Mouse (Mus musculus) intestine, embryonic 14.5 days (tissue): ENCODE measurements at regions not wholly inside any gene's neighbourhood (a gene's known extent, or its start where the extent isn't known, plus 50 kb on each side); places are given as distances from the start of the nearest gene placed in this dataset.
"Not testable (repeated sequence)": the region's sequence is repeated elsewhere in the genome, so short reads cannot be mapped to it uniquely, and the experiment has no call there.

Experiments
- ATAC-seq: fragments of 200-750 bp; cut with Nextera tagmentation; replicated peaks from 2 replicates; pipeline ENCODE4 v1.8.0; 2017; ENCODE audit warnings: low read depth, moderate number of reproducible peaks, moderate TSS enrichment, moderate library complexity; ENCODE audit not compliant: low FRiP score, low TSS enrichment
- DNase-seq: peaks from one replicate; pipeline ENCODE4 v3.0.0-alpha.2; 2018; ENCODE audit warnings: low spot score
- H3K27ac ChIP-seq: fragments of 300-500 bp; sonication (generic); 2 replicates; pipeline ENCODE4 v1.5.1; 2014; ENCODE audit warnings: low read depth, mild to moderate bottlenecking, control low read depth
- H3K27me3 ChIP-seq: fragments of 300-500 bp; sonication (generic); replicated peaks from 2 replicates; pipeline ENCODE4 v1.6.1; 2014; ENCODE audit warnings: low read length, control low read depth; ENCODE audit not compliant: control insufficient read depth, insufficient read depth
- H3K36me3 ChIP-seq: fragments of 300-500 bp; sonication (generic); 2 replicates; pipeline ENCODE4 v1.6.1; 2014; ENCODE audit warnings: low read length, control low read depth; ENCODE audit not compliant: control insufficient read depth, insufficient read depth
- H3K4me1 ChIP-seq: fragments of 300-500 bp; sonication (generic); replicated peaks from 2 replicates; pipeline ENCODE4 v1.6.1; 2014; ENCODE audit warnings: low read length, control low read depth, mixed read lengths; ENCODE audit not compliant: control insufficient read depth, insufficient read depth
- H3K4me2 ChIP-seq: fragments of 300-500 bp; sonication (generic); 2 replicates; pipeline ENCODE4 v1.6.1; 2014; ENCODE audit warnings: low read length
- H3K4me3 ChIP-seq: fragments of 300-500 bp; sonication (generic); 2 replicates; pipeline ENCODE4 v1.5.1; 2014; ENCODE audit warnings: low read depth, low read length, control low read depth, mixed read lengths
- H3K9ac ChIP-seq: fragments of 300-500 bp; sonication (generic); 2 replicates; pipeline ENCODE4 v1.6.1; 2014; ENCODE audit warnings: mild to moderate bottlenecking, low read length
- H3K9me3 ChIP-seq: fragments of 300-500 bp; sonication (generic); 2 replicates; pipeline ENCODE4 v1.6.1; 2016; ENCODE audit warnings: low read length, control low read depth; ENCODE audit not compliant: control insufficient read depth
- WGBS: fragments of 180-500 bp; shearing (Covaris S2); extraction: QIAGEN DNeasy Blood & Tissue Kit; methylation state at CpG from one replicate; pipeline ENCODE4 v1.1.7; 2014; 5-methylcytosine and 5-hydroxymethylcytosine counted together

GRCm38 (mm10) chr1:112486046-112486445 is 621.3 kb upstream of the Dsel start:
- WGBS, result 80% methylated on average over 5 of the region's 5 CpGs
- H3K4me2 ChIP-seq, H3K9ac ChIP-seq, H3K27ac ChIP-seq, H3K4me3 ChIP-seq, DNase-seq, H3K4me1 ChIP-seq, H3K36me3 ChIP-seq, ATAC-seq, H3K9me3 ChIP-seq, H3K27me3 ChIP-seq: not testable (repeated sequence)

- WGBS, result 35% methylated on average over 11 of the region's 11 CpGs
- ATAC-seq (no peak), DNase-seq (peak; percentile 73)
- no peak overlapping the region for H3K4me3 ChIP-seq
- H3K4me2 ChIP-seq, result no peak overlapping the region
- H3K36me3 ChIP-seq, result no peaks in the 10 kb centered on the region
- H3K9ac ChIP-seq, result no peak overlapping the region
- no peak overlapping the region for H3K27ac ChIP-seq
- no peaks in the 10 kb centered on the region for H3K9me3 ChIP-seq
- H3K4me1 ChIP-seq, result no peaks in the 10 kb centered on the region
- H3K27me3 ChIP-seq, result no peaks in the 10 kb centered on the region
Observed at GRCm38 (mm10) chr1:112456047-112456446, 591.3 kb upstream of the Dsel start.

GRCm38 (mm10) chr1:112452390-112452789 is 587.7 kb upstream of the Dsel start:
- no peaks in the 10 kb centered on the region for H3K27me3 ChIP-seq
- no peaks in the 10 kb centered on the region for H3K36me3 ChIP-seq
- no peaks in the 10 kb centered on the region for H3K4me1 ChIP-seq
- DNase-seq (no peak), ATAC-seq (no peak)
- no peaks in the 10 kb centered on the region for H3K9me3 ChIP-seq
- no peak overlapping the region for H3K27ac ChIP-seq
- H3K4me2 ChIP-seq, result no peak overlapping the region
- no peak overlapping the region for H3K9ac ChIP-seq
- no peak overlapping the region for H3K4me3 ChIP-seq

GRCm38 (mm10) chr1:112451622-112452021 is 586.9 kb upstream of the Dsel start:
- no peak overlapping the region for H3K9ac ChIP-seq
- H3K36me3 ChIP-seq, result no peaks in the 10 kb centered on the region
- H3K4me2 ChIP-seq, result no peak overlapping the region
- no peak overlapping the region for H3K27ac ChIP-seq
- no peak overlapping the region for H3K4me3 ChIP-seq
- no peak for DNase-seq
- peak; percentile 43; the same call in 1 of the 2 replicates for ATAC-seq
- H3K4me1 ChIP-seq, result no peaks in the 10 kb centered on the region
- H3K9me3 ChIP-seq, result no peaks in the 10 kb centered on the region
- WGBS, result 20% methylated on average over 2 of the region's 2 CpGs
- H3K27me3 ChIP-seq, result no peaks in the 10 kb centered on the region

- Histone ChIP-seq H3K4me2 (no peak overlapping the region), H3K27ac (no peak overlapping the region), H3K4me3 (no peak overlapping the region), H3K27me3 (no peaks in the 10 kb centered on the region), H3K9ac (no peak overlapping the region), H3K4me1 (no peaks in the 10 kb centered on the region), H3K36me3 (no peaks in the 10 kb centered on the region), H3K9me3 (no peaks in the 10 kb centered on the region)
- ATAC-seq, result no peak
- DNase-seq, result no peak
- 70% methylated on average over 2 of the region's 2 CpGs for WGBS
Observed at GRCm38 (mm10) chr1:112439109-112439508, 574.4 kb upstream of the Dsel start.

- Histone ChIP-seq H3K36me3 (no peaks in the 10 kb centered on the region), H3K4me1 (no peaks in the 10 kb centered on the region), H3K9me3 (no peaks in the 10 kb centered on the region), H3K27me3 (peaks cover 14% of the 10 kb centered on the region; the same call in 1 of the 2 replicates), H3K4me2 (peak overlapping the region; percentile 65), H3K4me3 (peak overlapping the region; percentile 35), H3K9ac (0 out of 2 replicates have a peak overlapping the region, but pooled peaks have one; percentile 7), H3K27ac (no peak overlapping the region)
- ATAC-seq (peak; percentile 66; the same call in 1 of the 2 replicates), DNase-seq (peak; percentile 55)
- WGBS, result 4% methylated on average over 37 of the region's 37 CpGs
Observed at GRCm38 (mm10) chr1:112416350-112417083, 551.8 kb upstream of the Dsel start.

GRCm38 (mm10) chr1:112388807-112389206 is 524.1 kb upstream of the Dsel start:
- Histone ChIP-seq H3K27ac (no peak overlapping the region), H3K4me1 (no peaks in the 10 kb centered on the region), H3K27me3 (no peaks in the 10 kb centered on the region), H3K4me2 (no peak overlapping the region), H3K9me3 (no peaks in the 10 kb centered on the region), H3K36me3 (no peaks in the 10 kb centered on the region), H3K9ac (no peak overlapping the region), H3K4me3 (no peak overlapping the region)
- DNase-seq (peak; percentile 67), ATAC-seq (no peak)
- 43% methylated on average over 3 of the region's 3 CpGs for WGBS

GRCm38 (mm10) chr1:112384015-112384414 is 519.3 kb upstream of the Dsel start:
- DNase-seq (no peak), ATAC-seq (no peak)
- no peaks in the 10 kb centered on the region for H3K27me3 ChIP-seq
- H3K4me2 ChIP-seq, result no peak overlapping the region
- H3K9ac ChIP-seq, result no peak overlapping the region
- H3K4me1 ChIP-seq, result no peaks in the 10 kb centered on the region
- no peaks in the 10 kb centered on the region for H3K36me3 ChIP-seq
- H3K9me3 ChIP-seq, result no peaks in the 10 kb centered on the region
- 28% methylated on average over 1 of the region's 1 CpGs for WGBS
- no peak overlapping the region for H3K27ac ChIP-seq
- no peak overlapping the region for H3K4me3 ChIP-seq

GRCm38 (mm10) chr1:112379651-112380264 is 515.0 kb upstream of the Dsel start:
- Histone ChIP-seq H3K4me2 (no peak overlapping the region), H3K4me1 (no peaks in the 10 kb centered on the region), H3K36me3 (no peaks in the 10 kb centered on the region), H3K9ac (no peak overlapping the region), H3K27me3 (no peaks in the 10 kb centered on the region), H3K9me3 (no peaks in the 10 kb centered on the region), H3K4me3 (no peak overlapping the region), H3K27ac (no peak overlapping the region)
- ATAC-seq (no peak; the same call in 1 of the 2 replicates), DNase-seq (peak; percentile 55)
- 15% methylated on average over 2 of the region's 2 CpGs for WGBS
